Mouse (Mus musculus): ENCODE measurements around the gene Glp1r. TPM values are rescaled to one million over a fixed set of nuclear protein-coding genes. Genes with fewer than 3 reads are reported as not detected.

The Glp1r gene
- polyA plus RNA-seq, 1 experiment: 0.49 TPM

DNA sequence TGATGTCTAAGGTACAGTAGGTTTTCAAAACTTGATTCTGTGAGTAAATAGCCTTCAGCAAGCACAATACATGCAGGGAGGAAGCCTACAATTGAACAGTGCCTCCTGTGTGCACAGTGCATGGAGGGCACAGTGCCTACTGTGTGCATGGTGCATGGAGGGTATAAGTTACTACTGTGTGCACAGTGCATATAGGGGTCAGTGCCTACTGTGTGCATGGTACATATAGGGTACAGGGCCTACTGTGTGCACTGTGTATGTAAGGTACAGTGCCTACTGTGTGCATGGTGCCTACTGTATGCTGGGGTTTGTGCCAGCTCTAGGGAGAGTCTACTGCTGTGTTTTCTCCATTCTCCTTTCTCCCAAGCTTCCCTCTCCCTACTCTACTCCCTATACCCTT lies 12.6 kb downstream of the Glp1r start:
- TF ChIP-seq POLR2A (IDR thresholded peaks at IDR 0.05; ENCODE audit: borderline replicate concordance, extremely low read depth, insufficient read depth, insufficient read length, poor library complexity, severe bottlenecking) (no peak), CTCF (IDR thresholded peaks at IDR 0.05; ENCODE audit: borderline replicate concordance, extremely low read depth, insufficient read depth, insufficient read length) (no peak)
- no peak for DNase-seq (ENCODE audit: low read depth)

DNA sequence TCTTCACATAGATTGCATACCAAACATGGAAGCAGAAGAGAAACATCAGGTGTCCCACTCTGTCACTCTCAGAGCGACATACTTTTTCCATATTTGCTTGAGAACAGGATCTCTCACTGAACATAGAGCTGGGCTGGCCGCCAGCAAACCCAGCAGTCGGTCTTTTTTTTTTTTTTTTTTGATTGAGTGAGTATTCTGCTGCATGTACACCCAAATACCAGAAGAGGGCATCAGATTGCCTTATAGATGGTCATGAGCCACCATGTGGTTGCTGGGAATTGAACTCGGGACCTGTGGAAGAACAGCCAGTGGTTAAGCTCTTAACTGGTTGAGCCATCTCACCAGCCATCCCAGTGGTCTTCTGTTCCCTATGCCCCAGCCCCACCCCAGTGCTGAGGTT lies 21.9 kb downstream of the Glp1r start:
- TF ChIP-seq POLR2A (IDR thresholded peaks at IDR 0.05; ENCODE audit: borderline replicate concordance, extremely low read depth, insufficient read depth, insufficient read length, poor library complexity, severe bottlenecking) (no peak), CTCF (IDR thresholded peaks at IDR 0.05; ENCODE audit: borderline replicate concordance, extremely low read depth, insufficient read depth, insufficient read length) (no peak)
- DNase-seq (ENCODE audit: low read depth): peak; percentile 44

DNA sequence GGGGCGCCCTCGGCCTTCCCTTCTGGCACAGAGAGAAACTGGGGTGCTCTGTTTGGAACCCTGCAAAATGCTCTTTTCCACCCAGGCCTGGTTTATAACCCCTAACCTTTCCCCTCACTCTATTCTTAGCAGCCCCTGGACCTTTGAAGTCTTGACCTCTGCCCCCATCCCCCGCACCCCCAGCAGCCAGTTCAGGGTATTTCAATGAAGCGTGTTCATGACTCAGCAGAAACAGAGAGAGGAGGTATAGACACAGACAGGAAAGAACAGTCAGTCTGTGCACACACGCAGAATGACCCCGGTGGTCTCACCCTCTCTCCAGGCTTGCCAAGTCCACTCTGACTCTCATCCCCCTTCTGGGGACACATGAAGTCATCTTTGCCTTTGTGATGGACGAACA lies 29.2 kb downstream of the Glp1r start:
- TF ChIP-seq CTCF (IDR thresholded peaks at IDR 0.05; ENCODE audit: borderline replicate concordance, extremely low read depth, insufficient read depth, insufficient read length): no peak
- no peak for DNase-seq (ENCODE audit: low read depth)

DNA sequence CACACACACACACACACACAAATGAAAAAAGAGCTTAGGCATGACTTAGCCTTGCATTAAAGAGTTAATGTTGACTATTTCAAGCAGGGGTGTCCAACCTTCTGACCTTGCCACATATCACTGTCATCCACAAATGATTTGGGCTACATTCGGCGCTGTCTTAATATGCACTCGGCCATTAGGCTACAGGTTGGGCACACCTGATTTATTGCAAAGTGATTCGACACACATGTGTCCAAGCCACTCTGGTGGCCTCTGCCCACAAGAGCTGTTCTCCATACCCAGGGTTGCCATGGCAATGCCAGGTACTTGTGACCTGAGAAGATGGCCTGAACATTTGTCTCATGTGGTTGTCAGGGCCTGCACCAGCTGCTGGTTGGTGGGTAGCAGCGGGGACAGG lies 31.2 kb downstream of the Glp1r start:
- TF ChIP-seq CTCF (IDR thresholded peaks at IDR 0.05; ENCODE audit: borderline replicate concordance, extremely low read depth, insufficient read depth, insufficient read length) (no peak), POLR2A (IDR thresholded peaks at IDR 0.05; ENCODE audit: borderline replicate concordance, extremely low read depth, insufficient read depth, insufficient read length, poor library complexity, severe bottlenecking) (no peak)
- DNase-seq (ENCODE audit: low read depth): no peak

DNA sequence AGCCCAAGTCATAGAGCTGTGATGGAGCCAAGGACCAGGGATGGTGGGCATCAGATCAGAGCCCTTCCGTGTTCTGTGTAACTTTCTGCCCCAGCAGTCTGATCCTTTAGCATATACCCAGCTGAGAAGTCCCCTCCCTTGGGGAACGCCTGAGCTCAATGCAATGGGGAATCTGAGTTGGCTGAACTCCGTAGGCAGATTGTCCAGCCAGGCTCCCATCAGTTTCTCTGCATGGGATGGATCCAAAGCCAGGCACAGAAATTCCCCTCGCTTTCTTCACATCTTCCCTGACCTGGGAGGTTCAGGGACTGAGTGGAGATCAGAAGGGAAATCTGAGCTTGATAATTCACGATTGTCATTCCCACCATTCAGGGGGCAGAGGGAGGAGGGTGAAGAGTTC lies 33.7 kb downstream of the Glp1r start:
- TF ChIP-seq CTCF (IDR thresholded peaks at IDR 0.05; ENCODE audit: borderline replicate concordance, extremely low read depth, insufficient read depth, insufficient read length): no peak
- no peak for TF ChIP-seq POLR2A (IDR thresholded peaks at IDR 0.05; ENCODE audit: borderline replicate concordance, extremely low read depth, insufficient read depth, insufficient read length, poor library complexity, severe bottlenecking)
- DNase-seq (ENCODE audit: low read depth): no peak

DNA sequence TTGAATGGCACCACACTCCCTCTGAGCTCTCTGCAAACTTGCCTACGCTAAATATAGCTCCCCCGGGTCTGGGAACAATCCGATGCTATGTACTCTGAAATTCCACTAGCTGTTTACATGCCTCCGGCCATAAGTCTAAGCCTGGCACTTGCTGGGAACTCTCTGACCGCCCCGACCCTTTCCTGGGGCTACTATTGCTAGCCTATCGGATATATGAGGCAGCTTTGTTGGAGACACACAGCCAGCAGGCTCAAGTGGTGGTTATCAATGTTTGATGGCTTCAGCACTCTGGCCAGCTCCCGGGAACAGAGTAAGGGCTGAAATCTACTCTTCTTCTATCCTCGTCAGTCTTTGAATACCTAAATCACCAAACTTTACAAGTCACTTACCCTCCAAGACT lies 36.9 kb downstream of the Glp1r start:
- DNase-seq (ENCODE audit: low read depth): no peak
- TF ChIP-seq CTCF (IDR thresholded peaks at IDR 0.05; ENCODE audit: borderline replicate concordance, extremely low read depth, insufficient read depth, insufficient read length): no peak
- no peak for TF ChIP-seq POLR2A (IDR thresholded peaks at IDR 0.05; ENCODE audit: borderline replicate concordance, extremely low read depth, insufficient read depth, insufficient read length, poor library complexity, severe bottlenecking)

DNA sequence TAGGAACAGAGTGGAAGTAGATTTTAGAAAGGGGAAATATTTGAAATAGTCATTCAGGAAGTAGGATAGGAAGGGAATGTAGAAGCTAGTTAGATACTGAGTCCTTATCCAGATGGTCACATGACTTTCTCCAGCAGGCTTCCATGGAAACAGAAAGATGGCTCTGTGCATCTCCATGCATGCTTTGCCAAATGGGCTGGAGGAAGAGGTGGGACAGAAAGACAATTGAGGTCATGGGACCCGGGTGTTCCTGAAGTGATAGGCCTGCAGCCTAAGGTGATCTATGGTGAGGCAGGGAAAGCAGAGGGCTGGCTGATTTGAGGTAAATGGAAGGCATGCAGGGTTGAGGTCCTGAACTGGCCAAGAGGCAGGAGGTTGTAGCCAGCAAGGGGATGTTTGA lies 46.8 kb downstream of the Glp1r start:
- DNase-seq (ENCODE audit: low read depth): no peak
- TF ChIP-seq POLR2A (IDR thresholded peaks at IDR 0.05; ENCODE audit: borderline replicate concordance, extremely low read depth, insufficient read depth, insufficient read length, poor library complexity, severe bottlenecking): no peak
- TF ChIP-seq CTCF (IDR thresholded peaks at IDR 0.05; ENCODE audit: borderline replicate concordance, extremely low read depth, insufficient read depth, insufficient read length): no peak

DNA sequence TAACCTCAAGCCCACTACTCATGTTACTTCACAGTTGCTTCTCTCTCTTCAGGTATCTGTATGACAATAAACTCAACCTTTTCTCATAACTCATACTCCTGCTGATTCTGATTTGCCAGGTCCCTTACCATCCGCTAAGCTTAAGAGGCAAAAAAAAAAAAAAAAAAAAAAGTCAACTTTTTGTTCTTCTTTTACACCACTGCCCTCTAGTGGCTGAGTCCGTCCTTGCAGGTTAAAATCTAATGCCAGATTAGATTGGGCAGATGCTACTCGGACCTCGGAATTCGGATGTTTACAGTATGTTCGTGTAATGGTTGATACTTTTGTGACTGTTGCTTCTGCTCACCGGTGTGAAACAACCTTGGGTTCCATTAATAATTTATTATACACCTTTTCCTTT lies 49.2 kb downstream of the Glp1r start:
- TF ChIP-seq CTCF (IDR thresholded peaks at IDR 0.05; ENCODE audit: borderline replicate concordance, extremely low read depth, insufficient read depth, insufficient read length) (peak; percentile 62; the same call in 1 of the 2 replicates), POLR2A (IDR thresholded peaks at IDR 0.05; ENCODE audit: borderline replicate concordance, extremely low read depth, insufficient read depth, insufficient read length, poor library complexity, severe bottlenecking) (no peak)
- DNase-seq (ENCODE audit: low read depth): peak; percentile 81

DNA sequence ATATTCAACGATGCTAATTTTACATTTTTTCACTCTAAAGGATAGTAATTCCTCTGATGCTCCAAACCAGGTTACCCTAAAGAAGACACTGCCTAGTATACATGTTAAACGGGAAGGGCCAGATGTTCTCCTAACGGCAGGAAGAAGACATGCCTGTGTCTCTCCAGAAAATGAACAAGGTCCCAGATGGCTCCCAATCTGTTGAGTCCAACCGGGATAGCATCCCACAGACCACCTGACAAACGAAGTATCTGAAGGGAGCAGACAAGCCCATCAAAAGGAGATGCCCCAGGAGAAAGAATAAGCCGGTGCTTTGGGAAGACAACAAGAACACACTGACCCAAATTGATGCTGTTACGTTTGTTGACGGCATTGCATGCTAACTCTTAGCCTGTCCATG lies 50.0 kb downstream of the Glp1r start:
- TF ChIP-seq CTCF (IDR thresholded peaks at IDR 0.05; ENCODE audit: borderline replicate concordance, extremely low read depth, insufficient read depth, insufficient read length) (no peak), POLR2A (IDR thresholded peaks at IDR 0.05; ENCODE audit: borderline replicate concordance, extremely low read depth, insufficient read depth, insufficient read length, poor library complexity, severe bottlenecking) (no peak)

DNA sequence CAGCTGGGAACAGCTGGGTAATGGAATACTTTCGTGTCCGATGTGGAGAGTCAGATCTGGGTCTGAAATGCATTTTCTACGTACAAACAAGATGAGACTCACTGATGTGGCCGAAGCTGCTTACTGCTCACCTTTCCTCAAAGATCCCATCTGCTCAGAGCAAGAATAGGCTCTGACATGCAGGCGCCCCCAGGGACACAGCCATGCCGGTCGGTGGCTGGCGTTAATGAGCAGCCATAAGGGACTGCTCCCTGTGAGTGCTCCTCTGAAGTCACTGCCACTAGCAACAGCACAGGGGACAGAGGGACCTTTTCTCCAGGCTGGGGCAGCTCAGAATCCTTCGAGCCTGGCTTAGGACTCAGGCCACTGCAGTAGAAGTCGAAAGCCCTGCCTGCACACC lies 52.7 kb downstream of the Glp1r start, which contains the start of gene Umodl1:
Gene Umodl1, plus strand, starts transcription at position 301 of the 400 bp plus-strand sequence.
- no peak for TF ChIP-seq POLR2A (IDR thresholded peaks at IDR 0.05; ENCODE audit: borderline replicate concordance, extremely low read depth, insufficient read depth, insufficient read length, poor library complexity, severe bottlenecking)
- no peak for TF ChIP-seq CTCF (IDR thresholded peaks at IDR 0.05; ENCODE audit: borderline replicate concordance, extremely low read depth, insufficient read depth, insufficient read length)

More for the DNA sequence above, 50.0 kb downstream of the Glp1r start:
- peak; percentile 41 for DNase-seq (ENCODE audit: low read depth)

DNA sequence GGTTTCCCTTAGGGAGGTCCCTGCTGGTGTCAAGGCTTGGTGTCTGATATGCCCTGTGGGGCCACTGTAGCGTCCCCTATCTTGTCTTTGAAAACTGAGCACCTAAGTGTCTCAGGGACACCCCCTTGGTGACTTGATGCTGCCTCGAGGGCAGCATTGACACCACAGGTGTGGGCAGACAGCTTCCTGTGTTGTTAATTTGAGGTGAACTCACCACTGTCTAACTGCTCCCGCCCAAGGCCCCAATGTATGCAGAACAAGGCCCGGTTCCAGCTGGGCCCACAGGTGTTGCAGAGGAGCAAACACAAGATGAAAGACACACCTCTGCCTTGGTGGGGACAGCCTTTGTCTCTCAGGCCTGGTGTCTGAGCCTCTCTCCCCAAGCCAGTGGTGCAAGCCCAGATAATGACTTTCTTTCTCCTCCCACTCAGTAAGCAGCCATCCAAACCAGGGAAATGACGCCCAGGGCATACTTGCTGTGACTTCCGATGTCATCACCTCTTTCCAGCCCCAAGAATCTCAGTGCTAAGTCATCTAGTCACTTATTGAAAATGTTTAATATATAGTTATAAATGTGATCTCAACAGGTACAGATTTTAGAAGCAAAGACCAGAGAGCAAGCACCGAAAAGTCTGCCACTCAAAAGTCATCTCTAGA lies 60.4 kb downstream of the Glp1r start:
- TF ChIP-seq CTCF (IDR thresholded peaks at IDR 0.05; ENCODE audit: borderline replicate concordance, extremely low read depth, insufficient read depth, insufficient read length): no peak
- TF ChIP-seq POLR2A (IDR thresholded peaks at IDR 0.05; ENCODE audit: borderline replicate concordance, extremely low read depth, insufficient read depth, insufficient read length, poor library complexity, severe bottlenecking): no peak
- no peak for DNase-seq (ENCODE audit: low read depth)

More for the DNA sequence above, 52.7 kb downstream of the Glp1r start, which contains the start of gene Umodl1:
- no peak for DNase-seq (ENCODE audit: low read depth)

DNA sequence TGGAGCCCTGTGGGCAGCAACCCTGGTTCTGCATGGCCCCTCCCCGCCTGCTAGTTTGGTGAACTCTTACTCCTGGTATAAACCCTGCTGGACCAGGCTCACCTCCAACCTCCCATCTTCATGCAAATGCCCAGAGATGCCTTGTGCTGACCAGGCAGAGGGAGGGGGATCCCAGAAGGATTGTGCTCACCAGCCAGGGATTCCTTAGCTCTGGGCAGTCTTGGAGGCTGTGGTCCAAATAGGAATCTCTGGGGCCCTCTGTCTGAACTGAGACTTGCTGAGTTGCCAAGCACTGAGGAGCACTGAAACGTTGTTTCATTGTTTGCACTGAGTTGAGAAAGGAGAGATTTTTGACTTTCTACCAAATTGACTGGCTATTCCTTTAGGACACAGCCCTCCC lies 61.3 kb downstream of the Glp1r start:
- DNase-seq (ENCODE audit: low read depth): no peak
- no peak for TF ChIP-seq POLR2A (IDR thresholded peaks at IDR 0.05; ENCODE audit: borderline replicate concordance, extremely low read depth, insufficient read depth, insufficient read length, poor library complexity, severe bottlenecking)
- no peak for TF ChIP-seq CTCF (IDR thresholded peaks at IDR 0.05; ENCODE audit: borderline replicate concordance, extremely low read depth, insufficient read depth, insufficient read length)
